Mouse (Mus musculus) common myeloid progenitor, adult 5-6 weeks (primary cell): Measurements from ENCODE around the gene Gm28230. TPM values are rescaled to one million over a fixed set of nuclear protein-coding genes. Genes with fewer than 3 reads are reported as not detected.

Experiments used
- ATAC-seq: replicated peaks from 2 replicates; pipeline ENCODE4 v1.8.0; 2016; ENCODE audit warnings: low read depth, mild to moderate bottlenecking, moderate TSS enrichment, inconsistent platforms; ENCODE audit not compliant: poor library complexity, severe bottlenecking
- total RNA-seq: library from RNA; stranded (forward); fragments of 200-1000, 187-1606 nt; gene quantifications from 2 replicates; pipeline ENCODE4 v1.2.3, GENCODE M21; 2017

Gm28230 gene
- total RNA-seq, 1 experiment from 2014 or later, result not detected

GRCm38 (mm10) chr2:74720955-74721491 lies 5.5 kb upstream of the Gm28230 start:
- ATAC-seq, result no peak

GRCm38 (mm10) chr2:74721882-74722281 lies 4.6 kb upstream of the Gm28230 start:
- ATAC-seq, result no peak

GRCm38 (mm10) chr2:74722949-74723348 lies 3.6 kb upstream of the Gm28230 start:
- no peak for ATAC-seq

- no peak for ATAC-seq
Measured at GRCm38 (mm10) chr2:74724244-74725015, 2.1 kb upstream of the Gm28230 start.

- ATAC-seq, result no peak
Measured at GRCm38 (mm10) chr2:74725171-74725570, 1.4 kb upstream of the Gm28230 start.

- ATAC-seq, result no peak
Measured at GRCm38 (mm10) chr2:74726973-74727639, 578 bp downstream of the Gm28230 start.

- ATAC-seq, result no peak
Measured at GRCm38 (mm10) chr2:74727640-74728302, 1.2 kb downstream of the Gm28230 start.

GRCm38 (mm10) chr2:74728303-74728680 lies 1.8 kb downstream of the Gm28230 start:
- ATAC-seq, result no peak

GRCm38 (mm10) chr2:74730331-74730730 lies 3.8 kb downstream of the Gm28230 start:
- no peak for ATAC-seq

- no peak for ATAC-seq
Measured at GRCm38 (mm10) chr2:74731055-74731454, 4.5 kb downstream of the Gm28230 start.

- no peak for ATAC-seq
Measured at GRCm38 (mm10) chr2:74731799-74732512, 5.4 kb downstream of the Gm28230 start.

GRCm38 (mm10) chr2:74732513-74733316 lies 6.2 kb downstream of the Gm28230 start:
- ATAC-seq, result no peak

GRCm38 (mm10) chr2:74733317-74733661 lies 6.8 kb downstream of the Gm28230 start:
- no peak for ATAC-seq

GRCm38 (mm10) chr2:74733765-74734164 lies 7.2 kb downstream of the Gm28230 start:
- no peak for ATAC-seq

GRCm38 (mm10) chr2:74734451-74734850 lies 7.9 kb downstream of the Gm28230 start:
- no peak for ATAC-seq

- no peak for ATAC-seq
Measured at GRCm38 (mm10) chr2:74734996-74735811, 8.7 kb downstream of the Gm28230 start.

GRCm38 (mm10) chr2:74735851-74736687 lies 9.5 kb downstream of the Gm28230 start:
- no peak for ATAC-seq
